Mouse (Mus musculus) left cerebral cortex, adult 11 months (tissue): ENCODE measurements around the gene Dna2.

Experiments
- DNase-seq: peaks from one replicate; pipeline ENCODE4 v3.0.0; 2022; ENCODE audit warnings: low spot score

Gene Dna2

GRCm38 (mm10) chr10:62980039-62980954 lies 33.5 kb downstream of the Dna2 start, which contains the start of gene Rufy2:
TSS of gene Rufy2 (plus strand) at chr10:62980223.
- peak; percentile 76 for DNase-seq

- DNase-seq, result no peak
These were observed 37.2 kb downstream of the Dna2 start for GRCm38 (mm10) chr10:62984072-62984471.

DNA sequence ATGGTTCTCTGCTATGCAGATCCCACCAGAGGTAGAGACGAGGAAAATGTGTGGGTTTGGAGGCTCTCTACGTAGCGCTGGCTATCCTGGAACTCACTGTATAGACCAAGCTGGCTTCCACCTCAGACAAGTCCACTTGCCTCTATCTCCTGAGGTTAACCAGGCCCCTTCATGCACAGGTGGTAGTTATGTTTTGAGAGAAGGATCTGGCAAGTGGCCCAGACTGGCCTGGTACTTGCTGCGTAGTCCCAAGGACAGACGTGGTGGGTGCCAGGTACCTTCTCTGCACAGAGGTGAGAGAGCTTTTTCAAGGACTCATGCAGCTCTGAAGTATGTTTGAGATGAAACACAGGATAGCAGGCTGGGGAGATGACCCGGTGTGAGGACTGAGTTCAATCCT lies 37.7 kb downstream of the Dna2 start:
- no peak for DNase-seq

DNA sequence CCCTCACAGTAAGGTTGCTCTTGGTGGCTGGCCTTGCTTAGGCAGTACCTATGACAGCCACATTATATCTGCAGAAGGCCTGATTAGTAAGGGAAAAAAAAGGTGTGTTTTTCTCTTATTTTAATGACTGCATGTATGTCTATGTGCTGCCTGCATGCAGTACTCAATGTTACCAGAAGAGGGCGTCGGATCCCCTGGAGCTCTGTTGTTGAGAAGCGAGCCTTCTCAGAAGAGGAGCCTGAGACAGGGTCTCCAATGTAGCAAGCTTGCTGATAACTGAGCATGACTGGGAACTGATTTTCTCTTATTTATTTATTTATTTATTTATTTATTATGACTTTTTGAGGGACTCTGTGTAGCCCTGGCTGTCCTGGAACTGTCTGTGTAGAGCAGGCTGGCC lies 40.5 kb downstream of the Dna2 start:
- DNase-seq, result no peak

- no peak for DNase-seq
These were observed 43.8 kb downstream of the Dna2 start for GRCm38 (mm10) chr10:62990636-62991035.

- DNase-seq, result no peak
These were observed 47.2 kb downstream of the Dna2 start for GRCm38 (mm10) chr10:62993991-62994390.

DNA sequence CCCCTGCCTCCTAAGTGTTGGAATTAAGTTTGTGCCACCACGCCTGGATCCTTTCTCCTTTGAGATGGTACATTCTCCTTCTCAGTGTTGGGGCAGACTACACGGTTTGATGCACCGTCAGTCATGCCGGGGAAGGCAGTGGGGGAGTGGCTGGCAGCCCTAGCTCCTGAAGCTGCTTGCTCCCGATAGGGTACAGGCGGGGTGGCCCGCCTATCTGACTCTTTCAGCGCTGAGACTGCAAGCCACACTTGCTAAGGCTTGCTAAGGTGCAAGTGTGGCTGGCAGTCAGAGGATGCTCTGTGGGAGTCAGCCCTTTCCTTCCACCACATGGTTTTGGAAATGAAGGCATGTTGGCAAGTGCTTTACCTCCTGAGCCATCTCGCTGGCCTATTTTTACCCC lies 53.8 kb downstream of the Dna2 start:
- no peak for DNase-seq

DNA sequence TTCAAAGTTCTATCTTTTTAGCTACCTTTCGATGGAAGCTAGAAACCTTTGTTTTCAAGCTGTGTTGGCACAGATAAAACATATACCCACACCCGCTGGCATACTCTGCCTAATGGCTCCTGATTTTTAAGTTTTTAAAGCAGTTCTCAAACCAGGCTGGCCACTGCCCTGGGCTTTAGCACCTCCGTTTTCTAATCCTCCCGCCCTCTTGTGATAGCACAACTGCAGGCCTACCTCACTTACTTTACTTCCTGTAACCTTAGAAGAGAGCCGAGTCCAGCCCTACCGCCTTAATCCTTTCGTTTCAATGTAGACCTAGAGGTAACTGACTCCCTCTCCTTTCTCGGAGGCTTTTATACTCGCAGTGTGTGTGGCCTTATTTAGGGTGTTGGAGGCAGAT lies 56.4 kb downstream of the Dna2 start:
- DNase-seq, result no peak

GRCm38 (mm10) chr10:63004556-63004955 lies 57.7 kb downstream of the Dna2 start:
- DNase-seq, result no peak

GRCm38 (mm10) chr10:63008193-63008592 lies 61.4 kb downstream of the Dna2 start:
- no peak for DNase-seq

- no peak for DNase-seq
These were observed 63.4 kb downstream of the Dna2 start for GRCm38 (mm10) chr10:63010268-63010667.

GRCm38 (mm10) chr10:63011556-63011955 lies 64.7 kb downstream of the Dna2 start:
- DNase-seq, result no peak

GRCm38 (mm10) chr10:63013476-63013875 lies 66.7 kb downstream of the Dna2 start:
- no peak for DNase-seq

DNA sequence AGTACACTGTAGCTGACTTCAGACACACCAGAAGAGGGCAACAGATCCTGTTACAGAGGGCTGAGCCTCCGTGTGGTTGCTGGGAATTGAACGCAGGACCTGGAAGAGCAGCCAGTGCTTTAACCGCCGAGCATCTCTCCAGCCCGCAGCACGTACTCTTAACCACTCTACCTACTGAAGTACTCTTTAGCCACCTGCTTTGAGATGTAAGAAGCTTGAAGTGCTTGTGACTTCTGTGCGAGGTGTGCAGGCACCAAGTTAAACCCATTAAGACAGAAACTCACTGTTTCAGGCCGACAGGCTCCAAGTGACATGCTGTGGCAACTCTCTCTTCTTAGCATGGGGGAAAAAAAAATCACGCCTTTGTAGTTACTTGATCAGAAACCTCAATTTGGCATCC lies 67.3 kb downstream of the Dna2 start:
- no peak for DNase-seq

- DNase-seq, result no peak
These were observed 72.5 kb downstream of the Dna2 start for GRCm38 (mm10) chr10:63019304-63019703.

- DNase-seq, result no peak
These were observed 74.9 kb downstream of the Dna2 start for GRCm38 (mm10) chr10:63021702-63022101.

- DNase-seq, result no peak
These were observed 75.8 kb downstream of the Dna2 start for GRCm38 (mm10) chr10:63022541-63023120.

DNA sequence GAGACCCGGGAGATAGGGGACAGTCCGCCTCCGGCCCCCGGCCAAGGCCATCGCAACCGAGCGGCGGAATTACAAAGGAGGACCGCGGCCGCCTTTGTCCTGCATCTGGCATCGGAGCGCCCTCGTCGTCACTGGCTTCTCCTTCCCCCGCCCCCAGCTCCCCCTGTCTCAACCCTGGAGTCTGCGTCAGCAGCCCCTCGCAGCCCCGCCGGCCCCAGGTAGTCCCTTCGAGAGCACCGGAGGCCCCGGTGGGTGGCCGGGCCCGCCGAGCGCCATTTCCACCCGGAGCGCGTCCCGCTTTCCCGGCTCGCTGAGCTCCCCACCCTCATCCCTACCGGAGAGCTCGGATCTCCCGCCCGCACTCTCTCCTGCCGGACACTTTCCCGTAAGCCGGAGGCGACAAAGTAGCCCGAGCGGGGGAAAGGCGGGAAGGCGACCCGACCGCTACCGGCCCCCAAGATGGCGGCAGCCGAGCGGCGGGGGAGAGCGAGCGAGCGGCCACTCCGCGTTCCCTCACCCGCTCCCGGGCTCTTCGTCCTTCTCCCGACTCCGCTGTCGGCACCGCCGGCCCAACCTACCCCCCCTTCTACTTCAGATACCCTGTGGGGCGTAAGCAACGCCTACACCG lies 76.4 kb downstream of the Dna2 start:
- no peak for DNase-seq
